Mouse (Mus musculus) bone marrow macrophage, adult 2 months (primary cell): ENCODE measurements around the gene Foxa1.

Source experiments
- CTCF ChIP-seq: IDR thresholded peaks from 2 replicates; pipeline ENCODE4 v1.5.1; 2012; ENCODE audit warnings: low read depth, mild to moderate bottlenecking, low read length, moderate library complexity
- POLR2A ChIP-seq: IDR thresholded peaks from 2 replicates; pipeline ENCODE4 v1.6.1; 2012; ENCODE audit warnings: mild to moderate bottlenecking, low read depth, low read length, borderline replicate concordance

DNA sequence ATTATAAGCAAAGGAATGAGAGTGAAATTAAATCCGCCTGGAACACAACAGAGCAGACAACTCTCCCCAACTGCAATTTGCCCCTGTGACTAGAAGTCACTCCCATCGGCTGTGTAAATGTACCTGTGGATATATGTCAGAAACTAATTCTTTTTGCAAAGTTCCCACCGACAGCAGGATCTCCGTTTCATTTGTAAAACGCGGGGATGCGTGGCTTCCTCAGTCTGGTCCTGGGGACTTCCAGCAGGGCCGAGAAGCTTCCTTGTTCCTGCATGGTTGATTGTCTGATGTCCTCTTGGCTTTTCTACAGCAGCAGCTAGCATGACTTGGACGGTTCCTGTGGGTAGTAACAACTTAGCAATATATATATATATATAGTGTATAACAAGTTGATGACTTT lies 1.2 kb upstream of the Foxa1 start:
- TF ChIP-seq CTCF (no peak), POLR2A (no peak)
